ENCODE assay signal across 10 mouse cellular contexts in genomic region chr10:127094382-127094802, GRCm38 (mm10). TPM values are rescaled to one million over a fixed set of nuclear protein-coding genes. Genes with fewer than 3 reads are reported as not detected.
DNase-seq lines count a peak whose midpoint lies in the region; ATAC-seq and TF ChIP-seq lines count a peak whose summit lies in the region.
"Had no signal": no experiment of that assay in that cellular context is flagged by ENCODE, and none has a peak within 500 bp of the region (broad histone marks: within the 10 kb centered on the region; RNA-seq: fewer than 3 reads in every experiment).

No protein-coding gene starts in this region.

- 28% methylated on average over 7 of the region's 7 CpGs for WGBS in hindbrain, embryonic 15.5 days
- WGBS in hindbrain, embryonic 10.5 days = 68% methylated on average over 7 of the region's 7 CpGs

- in situ Hi-C loops in Patski (cut with MboI; ENCODE audit: low pct_unique_long_range_greater_than_20kb) = no loop called here

- intact Hi-C loops in gastrocnemius, adult 2 months (cut with DNase I) = no loop called here

- CTCF ChIA-PET in Patski (lab: Charles Lee) = interaction anchor here (0.9 kb wide), 1 partner anchor 13 kb away, joined by 3 read pairs; no protein-coding TSS in a partner anchor

- TF ChIP-seq CTCF in Patski (IDR thresholded peaks at IDR 0.05) = no peak
- no peak for TF ChIP-seq CTCF in gastrocnemius, adult 2 months (IDR thresholded peaks at IDR 0.05)

- peak overlapping the region; percentile 63 for H3K27ac ChIP-seq in hindbrain, embryonic 15.5 days (replicated peaks)
- H3K27ac ChIP-seq in hindbrain, embryonic 10.5 days = no peak overlapping the region
- no peak overlapping the region for H3K27ac ChIP-seq in gastrocnemius, adult 2 months

- DNase-seq in hindbrain, embryonic 10.5 days (ENCODE audit: low spot score) = no peak
- DNase-seq in MN1 (ENCODE audit: low spot score) = peak; percentile 73
- peak; percentile 75 for DNase-seq in Patski (ENCODE audit: low read depth, low spot score)
- peak; percentile 68 for DNase-seq in lung, postnatal 10 days
- no peak for DNase-seq in B cell, adult 2 months
- no peak for DNase-seq in embryo, embryonic 10.5 days (ENCODE audit: low spot score)
- DNase-seq in gastrocnemius, adult 2 months = no peak
- DNase-seq: liver had no signal

- POLR2A ChIA-PET in Patski (lab: Charles Lee) = no interaction called here

- H3K4me1 ChIP-seq in hindbrain, embryonic 15.5 days (replicated peaks) = peaks cover 32% of the 10 kb centered on the region
- peaks cover 23% of the 10 kb centered on the region for H3K4me1 ChIP-seq in hindbrain, embryonic 10.5 days (replicated peaks)

- H3K4me3 ChIP-seq in hindbrain, embryonic 15.5 days = no peak overlapping the region
- H3K4me3 ChIP-seq in hindbrain, embryonic 10.5 days = no peak overlapping the region
- no peak overlapping the region for H3K4me3 ChIP-seq in gastrocnemius, adult 2 months

- H3K9ac ChIP-seq in hindbrain, embryonic 15.5 days = no peak overlapping the region

- peaks cover 37% of the 10 kb centered on the region for H3K36me3 ChIP-seq in hindbrain, embryonic 15.5 days
- peaks cover 52% of the 10 kb centered on the region for H3K36me3 ChIP-seq in hindbrain, embryonic 10.5 days

- ATAC-seq in hindbrain, embryonic 15.5 days (ENCODE audit: low FRiP score, low read depth) = no peak
- peak; percentile 57 for ATAC-seq in Patski

- no peak overlapping the region for H3K4me2 ChIP-seq in hindbrain, embryonic 15.5 days
- H3K4me2 ChIP-seq: heart, embryonic 11.5 days had no signal

- no peaks in the 10 kb centered on the region for H3K9me3 ChIP-seq in hindbrain, embryonic 15.5 days
- H3K9me3 ChIP-seq in hindbrain, embryonic 10.5 days = no peaks in the 10 kb centered on the region

- H3K27me3 ChIP-seq in hindbrain, embryonic 15.5 days = peaks cover 26% of the 10 kb centered on the region
- H3K27me3 ChIP-seq in hindbrain, embryonic 10.5 days (ENCODE audit: insufficient read depth, poor library complexity, severe bottlenecking) = peaks cover 54% of the 10 kb centered on the region
- no peaks in the 10 kb centered on the region for H3K27me3 ChIP-seq in Patski

RNA-seq across cellular contexts. Expression of gene Agap2, which starts 19.3 kb away (rescaled TPM):
- polyA plus RNA-seq in hindbrain, embryonic 15.5 days (2015; fragmentation: Nextera tagmentation; extraction: Ambion mirVana) = 4.0 and 4.9 TPM in 2 replicates
- polyA plus RNA-seq in hindbrain, embryonic 10.5 days (2016; fragmentation: Nextera tagmentation; extraction: Ambion mirVana) = 0.12 and 0.33 TPM in 2 replicates
- 1.4 TPM for polyA plus RNA-seq in Patski (2021)
- total RNA-seq in gastrocnemius, adult 2 months (2021) = 1 to 10 TPM; 1.6 TPM

RNA-seq across cellular contexts. Expression of gene Tspan31, which starts 24.3 kb away (rescaled TPM):
- 120 and 123 TPM in 2 replicates for polyA plus RNA-seq in hindbrain, embryonic 15.5 days (2015; fragmentation: Nextera tagmentation; extraction: Ambion mirVana)
- 177 and 187 TPM in 2 replicates for polyA plus RNA-seq in hindbrain, embryonic 10.5 days (2016; fragmentation: Nextera tagmentation; extraction: Ambion mirVana)
- polyA plus RNA-seq in Patski (2021) = 116 TPM
- 10 to 100 TPM; 21.6 to 29.9 TPM for total RNA-seq in gastrocnemius, adult 2 months (2021)

RNA-seq across cellular contexts. Expression of gene Os9, which starts 26.5 kb away (rescaled TPM):
- 125 and 130 TPM in 2 replicates for polyA plus RNA-seq in hindbrain, embryonic 15.5 days (2015; fragmentation: Nextera tagmentation; extraction: Ambion mirVana)
- 69.4 and 85.5 TPM in 2 replicates for polyA plus RNA-seq in hindbrain, embryonic 10.5 days (2016; fragmentation: Nextera tagmentation; extraction: Ambion mirVana)
- 173 TPM for polyA plus RNA-seq in Patski (2021)
- total RNA-seq in gastrocnemius, adult 2 months (2021) = 10 to 100 TPM; 10.9 to 15.1 TPM

RNA-seq across cellular contexts. Expression of gene Cdk4, which starts 31.1 kb away (rescaled TPM):
- polyA plus RNA-seq in hindbrain, embryonic 15.5 days (2015; fragmentation: Nextera tagmentation; extraction: Ambion mirVana) = 743 and 831 TPM in 2 replicates
- polyA plus RNA-seq in hindbrain, embryonic 10.5 days (2016; fragmentation: Nextera tagmentation; extraction: Ambion mirVana) = 2,665 and 2,802 TPM in 2 replicates
- polyA plus RNA-seq in Patski (2021) = 669 TPM
- total RNA-seq in gastrocnemius, adult 2 months (2021) = 10 to 100 TPM; 33.5 to 40.5 TPM

RNA-seq across cellular contexts. Expression of gene March9, which starts 34.4 kb away (rescaled TPM):
- polyA plus RNA-seq in hindbrain, embryonic 15.5 days (2015; fragmentation: Nextera tagmentation; extraction: Ambion mirVana) = 7.3 and 8.4 TPM in 2 replicates
- polyA plus RNA-seq in hindbrain, embryonic 10.5 days (2016; fragmentation: Nextera tagmentation; extraction: Ambion mirVana) = 1.2 and 1.6 TPM in 2 replicates
- 28.6 TPM for polyA plus RNA-seq in Patski (2021)
- total RNA-seq in gastrocnemius, adult 2 months (2021) = 1 to 10 TPM in 1 of 2 experiments, under 1 TPM in 1; 0.45 to 1.2 TPM

Comparison
In these comparisons a context has a peak if more than half of its experiments do, and no peak if none do; other contexts are left out.
1. DNase-seq: peak in MN1 (single experiment), Patski (single experiment) and lung, postnatal 10 days (single experiment); none in hindbrain, embryonic 10.5 days (single experiment), B cell, adult 2 months (0 of 2), embryo, embryonic 10.5 days (single experiment) and gastrocnemius, adult 2 months (single experiment).